Mouse (Mus musculus) forebrain, embryonic 16.5 days (tissue): ENCODE measurements around the gene Snx29. TPM values are rescaled to one million over a fixed set of nuclear protein-coding genes. Genes with fewer than 3 reads are reported as not detected.
A peak's percentile ranks its signal among the peaks of the same experiment; 100 is the strongest.

Experiments
- ATAC-seq: fragments of 200-750 bp; cut with Nextera tagmentation; 2 replicates; pipeline ENCODE4 v1.8.0; 2017; ENCODE audit warnings: mild to moderate bottlenecking, moderate library complexity
- H3K27ac ChIP-seq: fragments of 300-500 bp; sonication (generic); 2 replicates; pipeline ENCODE4 v1.5.1; 2014; ENCODE audit warnings: low read length, control low read depth
- H3K27me3 ChIP-seq: fragments of 300-500 bp; sonication (generic); replicated peaks from 2 replicates; pipeline ENCODE4 v1.6.1; 2014; ENCODE audit warnings: low read length; ENCODE audit not compliant: control insufficient read depth, insufficient read depth
- H3K36me3 ChIP-seq: fragments of 300-500 bp; sonication (generic); 2 replicates; pipeline ENCODE4 v1.6.1; 2014; ENCODE audit not compliant: control insufficient read depth, insufficient read depth
- H3K4me1 ChIP-seq: fragments of 300-500 bp; sonication (generic); replicated peaks from 2 replicates; pipeline ENCODE4 v1.6.1; 2014; ENCODE audit warnings: low read length; ENCODE audit not compliant: control insufficient read depth, insufficient read depth
- H3K4me2 ChIP-seq: fragments of 300-500 bp; sonication (generic); 2 replicates; pipeline ENCODE4 v1.6.1; 2014; ENCODE audit warnings: mild to moderate bottlenecking, low read length, control low read depth
- H3K4me3 ChIP-seq: fragments of 300-500 bp; sonication (generic); replicated peaks from 2 replicates; pipeline ENCODE4 v1.5.1; 2014; ENCODE audit warnings: mild to moderate bottlenecking, low read length, control low read depth
- H3K9ac ChIP-seq: fragments of 300-500 bp; sonication (generic); replicated peaks from 2 replicates; pipeline ENCODE4 v1.6.1; 2014; ENCODE audit warnings: low read depth, low read length, control low read depth
- H3K9me3 ChIP-seq: fragments of 300-500 bp; sonication (generic); 2 replicates; pipeline ENCODE4 v1.6.1; 2016; ENCODE audit warnings: low read length; ENCODE audit not compliant: control insufficient read depth
- WGBS: fragments of 180-500 bp; shearing (Covaris S2); extraction: QIAGEN DNeasy Blood & Tissue Kit; methylation state at CpG from one replicate; pipeline ENCODE4 v1.1.7; 2014; 5-methylcytosine and 5-hydroxymethylcytosine counted together
- polyA plus RNA-seq: library from polyadenylated mRNA; unstranded; fragments of >200 nt; fragmentation: Nextera tagmentation; extraction: Ambion mirVana; gene quantifications from 2 replicates; pipeline ENCODE4 v1.2.1, GENCODE M21; 2015

Snx29 gene
- polyA plus RNA-seq, 1 experiment from 2014 or later, result 18.5 TPM

DNA sequence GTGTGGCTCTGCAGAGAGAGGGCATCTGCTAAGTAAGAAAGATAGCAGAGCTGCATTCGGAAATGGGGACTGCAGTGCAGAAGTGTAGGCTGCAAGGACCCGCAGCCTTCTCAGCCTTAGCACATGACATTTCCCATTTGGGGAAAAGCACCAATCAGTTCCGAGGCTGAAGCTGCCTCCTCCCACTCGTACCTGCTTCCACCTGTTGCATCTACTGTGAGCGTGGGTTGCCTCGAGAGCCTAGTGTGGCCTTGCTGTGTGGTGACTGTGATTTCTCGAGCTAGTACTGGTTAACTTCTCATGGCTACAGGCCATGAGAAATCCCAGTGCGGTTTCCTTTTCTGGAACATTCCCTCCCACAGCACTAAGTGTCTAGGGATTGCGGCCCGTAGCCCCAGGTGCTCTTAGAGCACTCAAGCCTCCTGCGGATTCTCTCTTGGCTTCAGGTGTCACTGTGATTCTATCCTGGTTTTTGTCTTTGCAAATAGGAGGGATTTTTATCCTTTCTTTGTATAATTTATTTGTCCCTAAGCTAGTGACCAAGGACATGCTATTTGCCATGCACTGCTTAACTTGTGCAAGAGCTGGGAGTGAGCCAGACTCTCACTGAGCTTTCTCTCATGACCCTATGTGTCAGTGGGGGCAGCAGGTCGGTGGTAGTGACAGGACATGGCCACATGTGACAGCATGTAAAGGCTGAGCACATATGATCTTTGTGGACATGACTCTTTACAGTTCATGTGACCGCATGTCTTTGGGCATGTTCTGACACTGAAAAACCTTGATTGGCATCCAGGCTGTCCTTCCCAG, 342.4 kb downstream of the Snx29 start:
- Histone ChIP-seq H3K27ac (no peak overlapping the region), H3K9me3 (no peaks in the 10 kb centered on the region), H3K36me3 (no peaks in the 10 kb centered on the region; the same call in 1 of the 2 replicates), H3K4me1 (no peaks in the 10 kb centered on the region), H3K4me3 (no peak overlapping the region), H3K9ac (no peak overlapping the region), H3K4me2 (no peak overlapping the region), H3K27me3 (no peaks in the 10 kb centered on the region)
- 89% methylated on average over 13 of the region's 13 CpGs for WGBS
- no peak for ATAC-seq

DNA sequence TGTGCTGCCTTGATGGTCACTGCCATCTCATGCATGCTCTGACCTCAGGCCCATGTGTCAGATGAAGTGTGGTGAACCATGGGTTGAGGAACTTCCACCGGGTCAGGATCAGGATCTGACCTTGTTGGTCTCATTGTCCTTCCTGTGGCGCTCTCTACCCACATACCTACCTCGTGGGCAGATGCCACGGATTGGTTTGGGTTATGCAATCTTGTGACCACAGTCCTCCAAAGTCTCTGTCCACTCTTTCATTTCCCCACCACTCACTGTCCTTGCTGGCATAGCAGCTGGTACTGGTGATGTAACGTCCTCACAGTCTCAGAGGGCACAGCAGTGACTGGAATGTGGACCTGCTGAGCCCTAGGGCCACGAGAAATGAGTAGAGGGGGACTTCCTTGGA, 343.2 kb downstream of the Snx29 start:
- Histone ChIP-seq H3K4me1 (peaks cover 3% of the 10 kb centered on the region; the same call in 1 of the 2 replicates), H3K4me2 (no peak overlapping the region), H3K4me3 (no peak overlapping the region), H3K27ac (no peak overlapping the region), H3K9ac (no peak overlapping the region), H3K9me3 (no peaks in the 10 kb centered on the region), H3K36me3 (no peaks in the 10 kb centered on the region), H3K27me3 (no peaks in the 10 kb centered on the region)
- 88% methylated on average over 6 of the region's 6 CpGs for WGBS
- ATAC-seq, result no peak

GRCm38 (mm10) chr16:11668375-11668774, 345.7 kb downstream of the Snx29 start:
- no peak overlapping the region for H3K9ac ChIP-seq
- peaks cover 4% of the 10 kb centered on the region; the same call in 1 of the 2 replicates for H3K4me1 ChIP-seq
- H3K27me3 ChIP-seq, result no peaks in the 10 kb centered on the region
- ATAC-seq, result no peak
- 89% methylated on average over 1 of the region's 1 CpGs for WGBS
- H3K9me3 ChIP-seq, result no peaks in the 10 kb centered on the region
- no peak overlapping the region for H3K27ac ChIP-seq
- H3K4me2 ChIP-seq, result no peak overlapping the region
- H3K4me3 ChIP-seq, result no peak overlapping the region
- H3K36me3 ChIP-seq, result no peaks in the 10 kb centered on the region

- H3K4me2 ChIP-seq, result no peak overlapping the region
- H3K36me3 ChIP-seq, result no peaks in the 10 kb centered on the region
- H3K27me3 ChIP-seq, result no peaks in the 10 kb centered on the region
- H3K4me1 ChIP-seq, result peaks cover 4% of the 10 kb centered on the region; the same call in 1 of the 2 replicates
- no peak overlapping the region for H3K27ac ChIP-seq
- H3K4me3 ChIP-seq, result no peak overlapping the region
- no peaks in the 10 kb centered on the region for H3K9me3 ChIP-seq
- no peak overlapping the region for H3K9ac ChIP-seq
- ATAC-seq, result 0 out of 2 replicates have a peak, but pooled peaks have one; percentile 50
- 9% methylated on average over 1 of the region's 1 CpGs for WGBS
Measured at GRCm38 (mm10) chr16:11668878-11669277, 346.2 kb downstream of the Snx29 start.

- Histone ChIP-seq H3K27me3 (no peaks in the 10 kb centered on the region), H3K4me1 (peaks cover 4% of the 10 kb centered on the region; the same call in 1 of the 2 replicates), H3K4me2 (no peak overlapping the region), H3K4me3 (no peak overlapping the region), H3K9ac (no peak overlapping the region), H3K27ac (peak overlapping the region; percentile 33; the same call in 1 of the 2 replicates), H3K36me3 (no peaks in the 10 kb centered on the region), H3K9me3 (no peaks in the 10 kb centered on the region)
- 72% methylated on average over 9 of the region's 9 CpGs for WGBS
- ATAC-seq, result peak; percentile 60
Measured at GRCm38 (mm10) chr16:11670251-11670970, 347.7 kb downstream of the Snx29 start.

- Histone ChIP-seq H3K36me3 (no peaks in the 10 kb centered on the region), H3K27ac (peak overlapping the region; percentile 33; the same call in 1 of the 2 replicates), H3K4me2 (no peak overlapping the region), H3K4me1 (peaks cover 4% of the 10 kb centered on the region; the same call in 1 of the 2 replicates), H3K4me3 (no peak overlapping the region), H3K9me3 (no peaks in the 10 kb centered on the region), H3K9ac (no peak overlapping the region), H3K27me3 (no peaks in the 10 kb centered on the region)
- ATAC-seq, result peak; percentile 68
- 51% methylated on average over 6 of the region's 6 CpGs for WGBS
Measured at GRCm38 (mm10) chr16:11670971-11671310, 348.2 kb downstream of the Snx29 start.

DNA sequence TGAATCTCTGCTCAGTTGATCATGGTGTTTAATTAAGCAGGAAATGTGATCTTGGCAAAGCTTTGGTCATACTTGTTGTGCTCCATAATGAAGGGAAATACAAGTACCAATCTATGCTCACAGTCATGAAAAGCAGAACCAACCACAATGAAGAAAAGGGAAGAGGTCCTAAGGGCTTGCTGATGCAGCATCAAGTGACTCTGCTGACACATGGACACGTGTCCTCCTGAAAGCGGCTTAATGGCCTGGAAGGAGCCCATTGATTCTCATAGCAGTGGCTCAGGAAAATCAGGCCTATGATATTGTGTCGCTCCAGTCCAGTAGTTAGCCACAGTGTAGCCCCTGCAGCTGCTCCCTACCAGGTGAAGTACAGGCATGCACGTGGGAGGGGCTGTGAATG, 353.3 kb downstream of the Snx29 start:
- no peaks in the 10 kb centered on the region for H3K36me3 ChIP-seq
- H3K9me3 ChIP-seq, result no peaks in the 10 kb centered on the region
- no peak overlapping the region for H3K4me2 ChIP-seq
- H3K27me3 ChIP-seq, result no peaks in the 10 kb centered on the region
- no peak overlapping the region for H3K9ac ChIP-seq
- 39% methylated on average over 4 of the region's 4 CpGs for WGBS
- no peak overlapping the region for H3K27ac ChIP-seq
- no peak overlapping the region for H3K4me3 ChIP-seq
- ATAC-seq, result no peak
- no peaks in the 10 kb centered on the region for H3K4me1 ChIP-seq

DNA sequence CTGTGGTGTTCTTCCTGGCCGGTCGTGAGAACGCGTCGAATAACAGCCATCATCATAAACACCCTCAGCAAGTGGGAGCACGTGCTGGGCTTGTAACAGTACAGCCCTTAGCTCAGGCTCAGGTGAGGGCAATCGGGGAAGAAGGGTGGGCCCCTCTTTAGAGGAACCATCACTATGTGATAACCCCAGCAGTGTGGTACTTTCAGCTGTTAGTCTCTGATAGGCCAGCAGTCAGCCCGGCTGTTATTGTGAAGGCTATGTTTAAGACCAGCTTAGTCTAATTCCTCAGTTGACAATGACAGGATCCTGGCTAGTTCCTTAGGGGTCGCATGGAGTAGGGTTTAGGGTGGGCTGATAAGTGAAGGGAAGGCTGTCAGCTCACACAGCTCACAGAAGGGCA, 362.6 kb downstream of the Snx29 start:
- Histone ChIP-seq H3K4me1 (no peaks in the 10 kb centered on the region), H3K9me3 (no peaks in the 10 kb centered on the region), H3K4me2 (no peak overlapping the region), H3K4me3 (no peak overlapping the region), H3K9ac (no peak overlapping the region), H3K27me3 (no peaks in the 10 kb centered on the region), H3K36me3 (no peaks in the 10 kb centered on the region), H3K27ac (no peak overlapping the region)
- no peak for ATAC-seq
- WGBS, result 85% methylated on average over 9 of the region's 9 CpGs

- Histone ChIP-seq H3K9me3 (no peaks in the 10 kb centered on the region), H3K36me3 (no peaks in the 10 kb centered on the region), H3K27ac (no peak overlapping the region), H3K27me3 (no peaks in the 10 kb centered on the region), H3K9ac (no peak overlapping the region), H3K4me2 (no peak overlapping the region), H3K4me1 (no peaks in the 10 kb centered on the region), H3K4me3 (no peak overlapping the region)
- 75% methylated on average over 3 of the region's 3 CpGs for WGBS
- no peak for ATAC-seq
Measured at GRCm38 (mm10) chr16:11685735-11686340, 363.1 kb downstream of the Snx29 start.
